Mouse (Mus musculus) megakaryocyte, embryonic 14.5 days (primary cell): Measurements from ENCODE around the gene Pds5b. TPM values are rescaled to one million over a fixed set of nuclear protein-coding genes. Genes with fewer than 3 reads are reported as not detected.

Experiments used
- H3K27me3 ChIP-seq: replicated peaks from 2 replicates; pipeline ENCODE3; 2012; ENCODE audit warnings: inconsistent platforms
- H3K36me3 ChIP-seq: replicated peaks from 2 replicates; pipeline ENCODE3; 2012; ENCODE audit warnings: low read length, inconsistent platforms, mixed read lengths
- H3K4me1 ChIP-seq: 2 replicates; pipeline ENCODE4 v1.6.1; 2012; ENCODE audit warnings: inconsistent platforms
- H3K4me3 ChIP-seq: replicated peaks from 2 replicates; pipeline ENCODE3; 2012; ENCODE audit warnings: moderate library complexity, mild to moderate bottlenecking, inconsistent platforms
- H3K9me3 ChIP-seq: 2 replicates; pipeline ENCODE4 v1.6.1; 2012; ENCODE audit warnings: inconsistent platforms
- FLI1 ChIP-seq: IDR thresholded peaks from 2 replicates; pipeline ENCODE4 v1.6.1; 2012; ENCODE audit warnings: low read length, inconsistent platforms, mixed read lengths
- GATA1 ChIP-seq: IDR thresholded peaks from 3 replicates; pipeline ENCODE4 v1.6.1; 2012; ENCODE audit warnings: mixed read lengths, low read length, inconsistent platforms, borderline replicate concordance
- polyA plus RNA-seq: library from polyadenylated mRNA; stranded (reverse); fragments of >175 nt; gene quantifications from 2 replicates; pipeline ENCODE4 v1.2.3, GENCODE M21; 2012; ENCODE audit warnings: low replicate concordance; ENCODE audit not compliant: insufficient read depth

Gene Pds5b
- polyA plus RNA-seq, 1 experiment, result 0.70 TPM

GRCm38 (mm10) chr5:150819520-150819919, 146.0 kb downstream of the Pds5b start:
- no peak overlapping the region for H3K4me3 ChIP-seq
- H3K27me3 ChIP-seq, result no peaks in the 10 kb centered on the region
- H3K9me3 ChIP-seq, result no peaks in the 10 kb centered on the region
- peaks cover 4% of the 10 kb centered on the region; the same call in 1 of the 2 replicates for H3K4me1 ChIP-seq
- TF ChIP-seq GATA1, result no peak
- TF ChIP-seq FLI1, result no peak
- H3K36me3 ChIP-seq, result no peaks in the 10 kb centered on the region

- TF ChIP-seq GATA1, result no peak
- TF ChIP-seq FLI1, result no peak
- Histone ChIP-seq H3K9me3 (peaks cover 12% of the 10 kb centered on the region), H3K4me1 (peaks cover 4% of the 10 kb centered on the region; the same call in 1 of the 2 replicates), H3K27me3 (no peaks in the 10 kb centered on the region), H3K4me3 (no peak overlapping the region), H3K36me3 (no peaks in the 10 kb centered on the region)
These were observed 147.6 kb downstream of the Pds5b start for GRCm38 (mm10) chr5:150821152-150821551.

- no peak for TF ChIP-seq GATA1
- no peak for TF ChIP-seq FLI1
- peaks cover 20% of the 10 kb centered on the region for H3K9me3 ChIP-seq
- no peaks in the 10 kb centered on the region for H3K4me1 ChIP-seq
- H3K4me3 ChIP-seq, result no peak overlapping the region
- no peaks in the 10 kb centered on the region for H3K27me3 ChIP-seq
- no peaks in the 10 kb centered on the region for H3K36me3 ChIP-seq
These were observed 149.2 kb downstream of the Pds5b start for GRCm38 (mm10) chr5:150822781-150823180.

GRCm38 (mm10) chr5:150823361-150823760, 149.8 kb downstream of the Pds5b start:
- Histone ChIP-seq H3K36me3 (no peaks in the 10 kb centered on the region), H3K4me1 (no peaks in the 10 kb centered on the region), H3K4me3 (no peak overlapping the region), H3K9me3 (peaks cover 21% of the 10 kb centered on the region), H3K27me3 (no peaks in the 10 kb centered on the region)
- TF ChIP-seq FLI1, result no peak
- TF ChIP-seq GATA1, result no peak

GRCm38 (mm10) chr5:150829499-150829898, 156.0 kb downstream of the Pds5b start:
- Histone ChIP-seq H3K4me1 (no peaks in the 10 kb centered on the region), H3K9me3 (peaks cover 30% of the 10 kb centered on the region), H3K4me3 (no peak overlapping the region), H3K36me3 (no peaks in the 10 kb centered on the region), H3K27me3 (no peaks in the 10 kb centered on the region)
- TF ChIP-seq FLI1 (no peak), GATA1 (no peak)

- H3K36me3 ChIP-seq, result no peaks in the 10 kb centered on the region
- H3K9me3 ChIP-seq, result peaks cover 22% of the 10 kb centered on the region
- no peak overlapping the region for H3K4me3 ChIP-seq
- no peaks in the 10 kb centered on the region for H3K27me3 ChIP-seq
- H3K4me1 ChIP-seq, result no peaks in the 10 kb centered on the region
- TF ChIP-seq FLI1, result no peak
- TF ChIP-seq GATA1, result no peak
These were observed 157.2 kb downstream of the Pds5b start for GRCm38 (mm10) chr5:150830718-150831117.

- H3K4me1 ChIP-seq, result no peaks in the 10 kb centered on the region
- no peaks in the 10 kb centered on the region for H3K9me3 ChIP-seq
These were observed 163.2 kb downstream of the Pds5b start for GRCm38 (mm10) chr5:150836782-150837181.

GRCm38 (mm10) chr5:150839688-150840541, 166.4 kb downstream of the Pds5b start:
- no peak overlapping the region for H3K4me3 ChIP-seq
- no peaks in the 10 kb centered on the region for H3K9me3 ChIP-seq
- no peaks in the 10 kb centered on the region for H3K36me3 ChIP-seq
- no peaks in the 10 kb centered on the region for H3K27me3 ChIP-seq
- TF ChIP-seq GATA1, result no peak
- TF ChIP-seq FLI1, result no peak
- no peaks in the 10 kb centered on the region for H3K4me1 ChIP-seq

More at GRCm38 (mm10) chr5:150836782-150837181, 163.2 kb downstream of the Pds5b start:
- Histone ChIP-seq H3K27me3 (no peaks in the 10 kb centered on the region), H3K4me3 (no peak overlapping the region), H3K36me3 (no peaks in the 10 kb centered on the region)
- TF ChIP-seq GATA1 (no peak), FLI1 (no peak)

- H3K36me3 ChIP-seq, result no peaks in the 10 kb centered on the region
- no peaks in the 10 kb centered on the region; the same call in 1 of the 2 replicates for H3K9me3 ChIP-seq
- H3K4me3 ChIP-seq, result no peak overlapping the region
- no peak for TF ChIP-seq FLI1
- TF ChIP-seq GATA1, result no peak
- no peaks in the 10 kb centered on the region for H3K27me3 ChIP-seq
- H3K4me1 ChIP-seq, result no peaks in the 10 kb centered on the region
These were observed 167.1 kb downstream of the Pds5b start for GRCm38 (mm10) chr5:150840596-150840995.

GRCm38 (mm10) chr5:150845961-150846360, 172.4 kb downstream of the Pds5b start:
- Histone ChIP-seq H3K36me3 (no peaks in the 10 kb centered on the region), H3K9me3 (no peaks in the 10 kb centered on the region; the same call in 1 of the 2 replicates), H3K4me3 (no peak overlapping the region), H3K27me3 (no peaks in the 10 kb centered on the region), H3K4me1 (no peaks in the 10 kb centered on the region)
- TF ChIP-seq FLI1 (no peak), GATA1 (no peak)
